Mouse (Mus musculus) heart, adult 2 months (tissue): ENCODE measurements around the gene Cuta. TPM values are rescaled to one million over a fixed set of nuclear protein-coding genes. Genes with fewer than 3 reads are reported as not detected.

Experiments used
- DNase-seq, 2 experiments: peaks; one replicate each; pipeline ENCODE4 v3.0.0; 2021
- H3K27ac ChIP-seq: fragments of 200-600 bp; 2 replicates; pipeline ENCODE4 v1.8.1; 2022
- H3K27me3 ChIP-seq: fragments of 200-500 bp; 2 replicates; pipeline ENCODE4 v1.6.1; 2012; ENCODE audit warnings: mild to moderate bottlenecking, low read length, inconsistent platforms, mixed read lengths; ENCODE audit not compliant: control insufficient read depth, insufficient read depth
- H3K36me3 ChIP-seq: fragments of 200-500 bp; 2 replicates; pipeline ENCODE4 v1.6.1; 2012; ENCODE audit warnings: low read length, inconsistent platforms; ENCODE audit not compliant: control insufficient read depth, insufficient read depth
- H3K4me1 ChIP-seq: fragments of 200-500 bp; 2 replicates; pipeline ENCODE4 v1.6.1; 2011; ENCODE audit warnings: low read length; ENCODE audit not compliant: control insufficient read depth, insufficient read depth
- H3K4me3 ChIP-seq: fragments of 200-600 bp; 2 replicates; pipeline ENCODE4 v1.8.1; 2022
- H3K79me2 ChIP-seq: fragments of 200-500 bp; replicated peaks from 2 replicates; pipeline ENCODE4 v1.6.1; 2012; ENCODE audit warnings: mild to moderate bottlenecking, inconsistent platforms, low read length, moderate library complexity, mixed read lengths; ENCODE audit not compliant: control insufficient read depth, insufficient read depth
- H3K9ac ChIP-seq: fragments of 200-500 bp; 2 replicates; pipeline ENCODE4 v1.6.1; 2012; ENCODE audit warnings: low read depth, mild to moderate bottlenecking, control low read depth, inconsistent platforms, low read length, mixed read lengths
- CTCF ChIP-seq: fragments of 200-600 bp; IDR thresholded peaks from 2 replicates; pipeline ENCODE4 v1.8.1; 2022; ENCODE audit warnings: antibody characterized with exemption, mild to moderate bottlenecking, moderate library complexity
- EP300 ChIP-seq: fragments of 200-500 bp; IDR thresholded peaks from 2 replicates; pipeline ENCODE4 v1.6.1; 2011; ENCODE audit warnings: low read depth, low read length, control low read depth; ENCODE audit not compliant: insufficient read depth
- POLR2A ChIP-seq: fragments of 200-500 bp; IDR thresholded peaks from 2 replicates; pipeline ENCODE4 v1.6.1; 2011; ENCODE audit warnings: mild to moderate bottlenecking, low read depth, low read length, control low read depth; ENCODE audit not compliant: insufficient read depth
- WGBS: fragments of 180-500 bp; shearing (Covaris S2); methylation state at CpG from one replicate; pipeline ENCODE4 v1.1.7; 2018; 5-methylcytosine and 5-hydroxymethylcytosine counted together
- intact Hi-C: fragments of 180-260 bp; cut with DNase I; formaldehyde crosslinking; loops from one replicate; pipeline ENCODE4 v1.15.1; 2025
- microRNA-seq, 2 experiments: library from miRNA; unstranded; fragments of <30 nt; microRNA quantifications; one replicate each; pipeline ENCODE4 v1.2.0; 2021
- polyA plus RNA-seq: library from polyadenylated mRNA; depleted of rRNA; stranded (reverse); fragments of >200 nt; gene quantifications from 2 replicates; pipeline ENCODE4 v1.2.3, GENCODE M21; 2012; rRNA removed
- total RNA-seq, 2 experiments: library from RNA; stranded (reverse); gene quantifications; 2 replicates each; pipeline ENCODE4 v1.2.3; 2021

Cuta gene
- total and polyA plus RNA-seq, 3 experiments, result 78.6 to 96.6 (median 94.2) TPM

- TF ChIP-seq EP300, result peak; percentile 43; the same call in 1 of the 2 replicates
- TF ChIP-seq CTCF, result peak; percentile 79
- TF ChIP-seq POLR2A, result peak; percentile 47; the same call in 1 of the 2 replicates
- Histone ChIP-seq H3K9ac (peak overlapping the region; percentile 25), H3K27me3 (no peaks in the 10 kb centered on the region), H3K79me2 (no peaks in the 10 kb centered on the region), H3K4me1 (peaks cover 7% of the 10 kb centered on the region), H3K36me3 (no peaks in the 10 kb centered on the region), H3K4me3 (peak overlapping the region; percentile 55), H3K27ac (peak overlapping the region; percentile 65)
- 9% methylated on average over 25 of the region's 25 CpGs for WGBS
- intact Hi-C loops, result loop anchor here (2.0 to 5.0 kb wide), 5 partner anchors 34 to 423 kb away; partner anchors contain the start of gene Atp6v0e
- peak; percentile 88 to 89 for DNase-seq
Measured at GRCm38 (mm10) chr17:26884995-26885926, 54.1 kb downstream of the Cuta start.

Small RNA genes within 50 kb of the gene (microRNA-seq; reads per million reads assigned to microRNA genes)
- gene Gm27775, result 0 reads per million in 2 experiments
- gene Mir3083, result 1.2 to 2.2 reads per million in 2 experiments
- gene Mir6968, result 1.5 to 3.9 reads per million in 2 experiments

Other genes starting within 250 kb of the Cuta start
- 10 to 100 TPM; 63.5 to 72.9 TPM for gene Crebrf, start 223.9 kb downstream of the Cuta start, total RNA-seq
- 6.1 and 10.7 TPM in 2 replicates for gene Crebrf, start 223.9 kb downstream of the Cuta start, polyA plus RNA-seq
- 10 to 100 TPM; 28.5 to 28.8 TPM for gene Bnip1, start 158.5 kb downstream of the Cuta start, total RNA-seq
- gene Bnip1, start 158.5 kb downstream of the Cuta start, polyA plus RNA-seq, result 23.7 and 28.8 TPM in 2 replicates
- 10 to 100 TPM; 87.1 to 96.3 TPM for gene Nkx2-5, start 94.6 kb downstream of the Cuta start, total RNA-seq
- gene Nkx2-5, start 94.6 kb downstream of the Cuta start, polyA plus RNA-seq, result 72.6 and 104 TPM in 2 replicates
- under 1 TPM; 0.26 to 0.36 TPM for gene Kifc5b, start 22.5 kb downstream of the Cuta start, total RNA-seq
- gene Kifc5b, start 22.5 kb downstream of the Cuta start, polyA plus RNA-seq, result 0.62 and 0.79 TPM in 2 replicates
- 10 to 100 TPM; 17.8 to 18.1 TPM for gene Phf1, start 6.5 kb downstream of the Cuta start, total RNA-seq
- 35.3 and 36.8 TPM in 2 replicates for gene Phf1, start 6.5 kb downstream of the Cuta start, polyA plus RNA-seq
- 1 to 10 TPM; 4.1 to 4.2 TPM for gene Syngap1, start 1.7 kb upstream of the Cuta start, total RNA-seq
- gene Syngap1, start 1.7 kb upstream of the Cuta start, polyA plus RNA-seq, result 6.7 and 9.0 TPM in 2 replicates
- gene Zbtb9, start 33.6 kb upstream of the Cuta start, total RNA-seq, result 1 to 10 TPM; 1.5 to 3.5 TPM
- gene Zbtb9, start 33.6 kb upstream of the Cuta start, polyA plus RNA-seq, result 2.4 and 2.8 TPM in 2 replicates
- 10 to 100 TPM; 15.0 to 16.9 TPM for gene Bak1, start 89.4 kb upstream of the Cuta start, total RNA-seq
- gene Bak1, start 89.4 kb upstream of the Cuta start, polyA plus RNA-seq, result 35.0 and 35.9 TPM in 2 replicates
- gene Itpr3, start 117.7 kb upstream of the Cuta start, total RNA-seq, result 1 to 10 TPM; 4.6 to 6.2 TPM
- 3.4 and 6.7 TPM in 2 replicates for gene Itpr3, start 117.7 kb upstream of the Cuta start, polyA plus RNA-seq
- gene Uqcc2, start 194.3 kb upstream of the Cuta start, total RNA-seq, result 100 to 1,000 TPM; 296 to 343 TPM
- 288 and 395 TPM in 2 replicates for gene Uqcc2, start 194.3 kb upstream of the Cuta start, polyA plus RNA-seq
- gene Ip6k3, start 228.2 kb upstream of the Cuta start, total RNA-seq, result 1 to 10 TPM; 4.1 to 5.6 TPM
- gene Ip6k3, start 228.2 kb upstream of the Cuta start, polyA plus RNA-seq, result 8.2 and 10.1 TPM in 2 replicates